14 mouse cellular contexts compared by ENCODE assay signal in the genomic region with DNA sequence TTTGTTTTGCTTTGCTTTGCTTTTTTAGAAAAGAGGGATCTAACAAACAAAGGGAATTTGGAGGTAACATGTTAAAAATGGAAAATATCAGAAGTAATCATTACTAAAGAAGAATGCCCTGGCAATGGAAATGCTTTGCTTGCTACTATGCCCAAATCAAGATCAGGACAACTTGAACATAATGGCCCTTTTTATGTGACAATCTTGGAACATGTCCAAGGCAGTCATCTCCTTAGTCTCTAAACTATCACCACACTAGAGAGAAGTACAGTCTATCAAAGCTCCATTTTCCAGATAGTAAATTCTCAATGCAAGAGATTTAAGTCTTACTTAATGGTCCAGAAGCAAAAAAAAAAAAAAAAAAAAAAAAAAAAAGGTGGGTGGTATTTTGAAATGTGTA.
"Had no signal": no experiment of that assay in that cellular context is flagged by ENCODE, and none has a peak within 500 bp of the region (broad histone marks: within the 10 kb centered on the region; RNA-seq: fewer than 3 reads in every experiment).

No protein-coding gene starts in this region.

- H3K4me2 ChIP-seq: lung, embryonic 14.5 days; midbrain, embryonic 13.5 days; midbrain, embryonic 15.5 days; neural tube, embryonic 13.5 days had no signal

- H3K4me3 ChIP-seq: midbrain, embryonic 10.5 days; midbrain, embryonic 13.5 days; midbrain, embryonic 15.5 days; myocyte; neural tube, embryonic 13.5 days; neural tube, embryonic 15.5 days had no signal

- ATAC-seq: midbrain, embryonic 13.5 days had no signal

- H3K27ac ChIP-seq: midbrain, embryonic 10.5 days; midbrain, embryonic 13.5 days; midbrain, embryonic 15.5 days; neural tube, embryonic 13.5 days had no signal

- H3K36me3 ChIP-seq: midbrain, embryonic 10.5 days; midbrain, embryonic 13.5 days; midbrain, embryonic 15.5 days; neural tube, embryonic 13.5 days; neural tube, embryonic 15.5 days had no signal

- DNase-seq: lung, adult 18-20 months; lung, embryonic 14.5 days; lung, postnatal 10 days; lung, postnatal 4 days; spleen, adult 18-20 months; thymus, adult 18-20 months; thymus, postnatal 14 days; thymus, postnatal 36 days had no signal

- H3K27me3 ChIP-seq: midbrain, embryonic 13.5 days; midbrain, embryonic 15.5 days; neural tube, embryonic 13.5 days; neural tube, embryonic 15.5 days had no signal

- H3K4me1 ChIP-seq: midbrain, embryonic 10.5 days; midbrain, embryonic 13.5 days; midbrain, embryonic 15.5 days; neural tube, embryonic 13.5 days; neural tube, embryonic 15.5 days had no signal

- H3K9ac ChIP-seq: lung, embryonic 14.5 days; midbrain, embryonic 13.5 days; midbrain, embryonic 15.5 days; neural tube, embryonic 13.5 days; neural tube, embryonic 15.5 days had no signal

- H3K9me3 ChIP-seq: midbrain, embryonic 10.5 days; midbrain, embryonic 13.5 days; midbrain, embryonic 15.5 days; neural tube, embryonic 13.5 days; neural tube, embryonic 15.5 days had no signal
